Mouse (Mus musculus) heart, postnatal 4 days (tissue): Measurements from ENCODE around the gene Fbxl2. TPM values are rescaled to one million over a fixed set of nuclear protein-coding genes. Genes with fewer than 3 reads are reported as not detected.

Source experiments
- DNase-seq: peaks from one replicate; pipeline ENCODE4 v3.0.0; 2021
- total RNA-seq, 2 experiments: library from RNA; stranded (reverse); gene quantifications; 2 replicates each; pipeline ENCODE4 v1.2.3; 2021

Gene Fbxl2
- total RNA-seq, 2 experiments from 2014 or later = 3.3 to 3.6 TPM

DNA sequence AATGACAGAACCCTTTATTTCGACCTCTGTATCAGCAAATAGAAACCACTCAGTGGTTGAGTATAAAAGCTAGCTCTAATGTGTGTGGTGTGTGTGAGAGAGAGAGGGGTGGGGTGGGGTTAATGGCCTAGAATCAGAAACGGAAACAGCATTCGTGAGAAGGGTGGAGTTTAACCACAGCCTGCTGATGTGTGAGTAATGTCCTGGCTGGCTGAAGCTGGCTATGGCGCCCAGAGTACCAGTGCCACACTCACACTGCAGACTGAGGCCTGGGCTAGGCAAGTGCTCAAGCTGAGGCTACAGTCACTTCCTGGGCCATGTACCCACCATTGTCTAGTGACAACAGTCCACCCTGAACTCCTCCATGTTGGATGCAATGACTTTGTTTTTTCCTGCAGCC, 29.6 kb downstream of the Fbxl2 start:
- DNase-seq = no peak

DNA sequence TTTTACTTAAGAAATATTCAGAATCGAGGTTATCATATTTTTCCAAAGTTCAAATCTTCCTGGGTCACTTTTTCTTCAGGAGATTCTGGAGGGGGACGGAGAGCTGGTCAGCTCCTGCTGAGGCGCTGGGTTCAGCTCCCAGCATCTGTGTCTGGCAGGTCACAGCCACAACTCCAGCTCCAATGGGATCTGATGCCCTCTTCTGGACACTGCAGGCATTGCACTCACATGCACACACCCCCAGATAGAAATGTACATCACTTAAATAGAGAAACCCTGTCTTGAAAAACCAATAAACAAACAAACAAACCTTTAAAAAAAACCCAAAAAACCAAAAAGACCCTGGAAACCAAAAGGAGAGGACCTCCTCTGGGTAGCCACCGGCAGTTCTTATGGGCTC, 30.3 kb downstream of the Fbxl2 start:
- DNase-seq = peak; percentile 14

DNA sequence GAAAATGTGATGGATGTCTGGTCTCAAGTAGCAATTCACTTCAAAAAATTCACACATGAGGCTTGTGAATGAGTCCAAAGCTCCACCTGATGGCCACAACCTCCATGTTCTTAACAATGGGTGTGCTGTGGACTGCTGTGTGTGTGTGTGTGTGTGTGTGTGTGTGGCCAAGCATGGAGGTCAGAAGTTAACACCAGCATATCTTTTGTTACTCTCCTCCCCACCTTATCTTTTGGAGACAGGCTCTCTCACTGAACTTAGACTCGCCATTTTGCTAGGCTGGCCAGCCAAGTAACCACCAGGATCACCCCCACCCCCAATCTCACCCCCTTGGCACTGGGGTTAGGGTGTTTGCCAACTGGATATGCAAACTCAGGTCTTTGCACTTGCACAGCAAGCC, 32.0 kb downstream of the Fbxl2 start:
- no peak for DNase-seq

DNA sequence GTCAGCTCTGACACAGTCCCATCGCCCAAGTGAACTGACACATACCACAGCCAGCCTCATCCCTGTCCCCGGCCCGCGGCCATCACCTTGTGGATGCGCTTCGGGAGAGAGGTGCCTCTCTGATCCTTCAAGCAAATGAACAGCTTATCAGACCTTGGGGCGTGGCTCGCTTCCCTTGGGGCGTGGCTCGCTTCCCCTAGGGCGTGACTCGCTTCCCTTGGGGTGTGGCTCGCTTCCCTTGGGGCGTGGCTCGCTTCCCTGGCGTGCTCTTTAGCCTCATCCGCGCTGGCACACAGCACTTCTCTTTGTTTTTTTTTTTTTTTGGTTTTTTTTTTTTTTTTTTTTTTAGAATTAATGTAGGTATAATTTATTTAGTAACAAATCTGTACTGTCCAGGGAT, 34.8 kb downstream of the Fbxl2 start:
- no peak for DNase-seq

DNA sequence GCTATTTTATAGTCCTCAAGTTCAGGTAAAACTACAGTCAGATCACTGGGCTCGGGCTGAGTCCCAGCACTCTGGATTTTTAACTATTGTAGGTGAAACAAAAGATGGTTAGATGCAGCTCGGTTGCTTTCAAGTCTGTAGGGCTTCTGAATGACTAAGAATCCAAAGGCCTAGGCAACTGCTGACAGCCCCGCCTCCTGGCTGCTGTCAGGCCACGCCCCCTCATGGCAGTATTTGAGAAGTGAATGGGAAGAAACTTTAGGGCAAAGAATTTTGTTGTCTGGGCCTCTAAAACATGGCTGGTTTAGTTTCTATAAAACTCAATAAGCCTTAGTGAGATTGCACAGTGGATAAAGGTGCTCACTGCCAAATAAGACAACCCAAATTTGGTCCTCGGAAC, 36.5 kb downstream of the Fbxl2 start:
- DNase-seq = no peak

DNA sequence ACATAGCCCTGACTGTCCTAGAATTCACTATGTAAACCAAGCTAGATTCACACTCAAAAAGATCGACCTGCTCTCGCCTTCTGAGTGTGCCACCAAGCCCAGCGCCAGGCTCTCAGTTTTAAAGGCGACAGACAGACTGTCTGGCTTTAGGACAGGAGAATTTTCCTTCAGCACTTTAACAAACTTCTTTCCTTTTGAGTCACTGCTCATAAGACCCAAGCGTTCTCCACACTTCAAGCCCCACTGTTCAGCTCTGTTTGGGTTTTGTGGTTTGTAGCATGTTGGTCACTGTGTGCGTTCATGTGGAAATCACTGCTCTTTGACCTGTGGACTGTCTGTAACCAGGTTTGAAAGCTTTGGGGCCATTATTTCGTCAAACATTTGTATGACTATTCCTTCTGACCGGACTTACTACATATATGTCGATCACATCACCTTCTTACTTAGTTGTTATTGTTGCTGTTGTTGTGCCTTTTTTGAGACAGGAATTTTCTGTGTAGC, 38.1 kb downstream of the Fbxl2 start:
- DNase-seq = no peak

DNA sequence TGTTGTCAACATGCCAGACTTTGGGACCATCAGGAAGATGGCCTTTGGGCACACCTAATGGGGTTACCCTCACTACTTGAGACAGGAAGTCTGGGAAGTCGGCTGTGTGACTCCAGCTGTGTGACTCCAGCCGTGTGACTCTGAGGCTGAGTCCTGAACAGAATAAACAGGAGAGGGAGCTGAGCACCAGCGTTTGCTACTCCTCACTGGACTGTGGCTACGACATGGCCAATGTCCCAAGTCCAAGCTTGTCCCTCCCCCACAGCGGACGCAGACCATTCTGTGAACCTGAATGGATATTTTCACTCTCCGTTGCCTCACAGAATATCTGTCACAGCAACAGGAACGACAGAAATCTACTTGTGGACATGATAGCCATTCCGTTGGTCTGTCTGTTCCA, 39.2 kb downstream of the Fbxl2 start:
- no peak for DNase-seq

DNA sequence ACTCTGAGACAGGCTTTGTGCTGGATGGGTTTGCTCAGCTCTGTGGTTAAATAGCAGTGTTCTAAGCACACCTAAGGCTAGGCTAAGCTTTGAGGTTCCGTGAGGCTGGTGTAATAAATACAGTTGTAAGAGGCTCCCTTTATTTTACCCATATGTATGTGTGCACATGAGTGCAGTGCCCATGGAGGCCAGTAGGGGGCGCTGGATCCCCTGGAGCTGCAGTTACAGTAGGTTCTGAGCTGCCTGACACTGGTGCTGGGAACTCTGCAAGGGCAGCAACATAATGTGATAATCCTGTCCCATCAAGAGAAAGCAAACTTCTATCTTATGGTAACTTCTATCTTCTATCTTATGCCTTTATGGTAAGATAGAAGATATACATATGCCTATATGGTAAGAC, 47.7 kb downstream of the Fbxl2 start:
- DNase-seq = no peak

DNA sequence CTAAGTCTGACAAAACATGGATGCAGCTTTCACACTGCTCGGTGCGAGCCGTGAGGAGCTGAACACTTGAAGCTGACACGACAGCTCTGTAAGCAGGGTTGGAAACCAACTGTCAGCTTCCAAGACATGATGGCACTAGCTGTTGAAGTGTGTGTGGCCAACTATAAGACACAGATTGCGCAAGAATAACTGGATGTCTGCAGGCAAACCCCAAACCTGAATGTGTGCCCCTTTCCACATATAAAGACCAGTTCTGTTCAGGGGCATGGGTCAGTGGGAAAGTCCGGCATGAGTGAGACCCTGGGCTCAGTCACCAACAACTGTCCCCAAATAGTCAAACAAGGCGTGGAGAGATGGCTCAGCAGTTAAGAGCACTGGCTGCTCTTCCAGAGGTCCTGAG, 53.2 kb downstream of the Fbxl2 start:
- DNase-seq = no peak

DNA sequence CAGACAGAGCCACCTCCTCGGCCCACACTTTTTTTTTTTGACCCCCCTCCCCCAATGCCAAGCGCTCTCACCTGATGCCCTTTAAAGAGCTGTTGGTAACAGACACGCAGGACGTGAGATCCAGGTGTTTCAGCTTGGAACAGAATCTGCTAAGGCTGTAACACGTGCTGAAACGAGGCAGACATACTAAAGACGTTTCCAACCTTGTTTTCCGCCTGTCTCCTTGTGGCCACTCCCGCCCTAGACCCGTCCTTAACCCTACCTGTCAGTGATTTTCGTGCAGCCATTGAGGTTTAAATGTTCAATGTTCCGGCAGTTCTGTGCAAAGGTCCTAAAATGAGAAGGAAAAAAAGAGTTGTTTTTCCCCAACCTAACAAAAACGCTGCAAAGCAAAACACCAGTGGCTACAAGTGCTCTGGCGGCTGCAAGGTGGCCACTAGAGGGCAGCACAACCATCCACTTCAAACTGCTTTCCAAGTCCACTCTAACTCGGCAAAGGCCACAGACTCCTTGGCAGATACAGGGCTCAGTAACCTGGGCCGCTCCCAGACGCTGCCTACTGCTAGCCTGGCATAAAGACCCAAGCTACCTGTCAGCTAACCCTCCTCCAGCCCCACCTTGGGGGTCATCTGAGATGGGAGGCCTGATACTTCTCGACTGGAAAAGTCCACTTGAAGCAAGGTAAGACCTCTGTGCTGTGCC, 55.3 kb downstream of the Fbxl2 start:
- peak; percentile 90 for DNase-seq

DNA sequence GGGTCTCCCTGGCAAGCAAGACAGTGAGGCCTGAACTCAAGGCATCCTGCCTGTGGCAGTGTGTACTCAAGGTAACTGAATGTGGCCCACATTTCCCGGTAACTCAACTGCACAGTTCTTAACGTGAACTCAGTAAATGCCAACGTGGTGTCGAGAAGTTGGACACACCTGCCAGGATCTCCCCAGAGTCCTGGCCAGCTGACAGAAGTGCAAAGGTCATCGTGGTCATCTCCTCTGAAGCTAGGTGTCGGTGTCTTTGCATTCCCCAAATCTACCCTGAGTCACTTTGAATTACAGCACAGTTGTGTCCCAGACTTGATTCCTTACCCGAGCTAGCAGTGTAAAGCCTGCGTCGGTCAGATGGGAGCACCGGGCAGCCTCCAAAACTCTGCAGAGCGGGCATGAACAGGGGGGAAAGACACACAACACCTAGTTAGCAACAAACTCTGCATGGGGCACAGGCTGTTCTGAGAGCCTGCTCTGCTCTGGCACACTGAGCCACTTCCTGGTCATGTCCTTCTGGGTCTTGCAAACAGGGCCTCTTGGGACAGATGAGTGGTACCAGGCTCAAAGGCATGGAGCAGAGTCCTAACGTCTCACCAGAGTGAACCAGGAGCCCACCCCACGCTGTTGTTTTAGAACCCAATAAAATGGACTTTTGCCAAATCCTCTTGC, 60.9 kb downstream of the Fbxl2 start:
- no peak for DNase-seq

DNA sequence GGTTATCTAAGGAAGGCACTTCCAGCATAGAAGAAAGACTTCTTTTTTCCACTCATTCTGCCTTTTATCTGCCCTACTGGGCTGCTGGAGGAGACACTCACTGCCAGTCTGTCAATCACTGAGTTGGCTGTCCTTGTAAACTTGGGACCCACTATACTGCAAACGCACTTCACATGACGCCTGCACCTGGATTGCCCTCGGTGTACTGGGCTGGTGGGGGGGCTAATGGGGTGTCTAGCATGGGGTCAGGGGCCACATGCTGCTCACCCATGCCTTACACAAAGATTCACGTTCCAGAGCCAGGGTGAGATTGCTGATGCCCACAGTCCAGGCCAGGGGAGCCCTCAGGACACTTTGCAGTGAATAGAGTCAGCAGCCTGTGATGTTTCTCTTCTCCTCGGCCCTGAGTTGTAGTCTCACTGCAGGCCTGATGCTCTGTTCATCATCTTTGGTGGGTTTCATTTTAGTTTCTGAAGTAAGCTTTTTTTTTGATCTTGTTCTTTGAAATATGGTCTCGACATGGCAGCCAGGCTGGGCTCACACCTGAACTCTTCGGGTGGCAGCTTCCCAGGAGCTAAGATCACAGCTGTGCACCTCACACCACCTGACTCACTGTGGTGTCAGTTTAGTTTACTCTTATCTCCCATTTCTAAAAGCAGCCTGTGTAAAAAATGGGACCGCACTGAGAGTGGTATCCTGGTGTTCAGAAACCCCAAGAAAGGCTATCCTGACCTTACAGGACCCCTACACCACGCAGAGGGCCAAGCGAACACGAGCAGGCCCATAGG, 62.9 kb downstream of the Fbxl2 start:
- no peak for DNase-seq

DNA sequence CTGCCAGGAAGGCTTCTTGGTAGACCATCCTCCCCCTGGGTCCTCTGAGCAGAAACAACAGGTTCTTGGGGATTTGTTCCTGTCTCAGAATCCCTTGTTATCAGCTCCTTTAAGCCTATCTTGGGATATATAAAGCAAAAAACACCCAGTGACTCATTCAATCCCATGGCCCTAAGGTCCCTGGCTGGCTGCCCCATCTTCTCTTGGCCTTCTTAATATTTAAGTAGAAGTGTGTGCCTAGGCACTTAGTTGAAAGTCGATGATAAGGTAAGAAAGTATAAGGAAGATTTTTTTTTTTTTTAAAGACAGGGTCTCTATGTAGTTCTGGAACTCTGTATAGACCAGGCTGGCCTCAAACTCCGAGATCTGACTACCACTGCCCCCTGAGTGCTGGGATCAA, 63.5 kb downstream of the Fbxl2 start:
- DNase-seq = no peak

DNA sequence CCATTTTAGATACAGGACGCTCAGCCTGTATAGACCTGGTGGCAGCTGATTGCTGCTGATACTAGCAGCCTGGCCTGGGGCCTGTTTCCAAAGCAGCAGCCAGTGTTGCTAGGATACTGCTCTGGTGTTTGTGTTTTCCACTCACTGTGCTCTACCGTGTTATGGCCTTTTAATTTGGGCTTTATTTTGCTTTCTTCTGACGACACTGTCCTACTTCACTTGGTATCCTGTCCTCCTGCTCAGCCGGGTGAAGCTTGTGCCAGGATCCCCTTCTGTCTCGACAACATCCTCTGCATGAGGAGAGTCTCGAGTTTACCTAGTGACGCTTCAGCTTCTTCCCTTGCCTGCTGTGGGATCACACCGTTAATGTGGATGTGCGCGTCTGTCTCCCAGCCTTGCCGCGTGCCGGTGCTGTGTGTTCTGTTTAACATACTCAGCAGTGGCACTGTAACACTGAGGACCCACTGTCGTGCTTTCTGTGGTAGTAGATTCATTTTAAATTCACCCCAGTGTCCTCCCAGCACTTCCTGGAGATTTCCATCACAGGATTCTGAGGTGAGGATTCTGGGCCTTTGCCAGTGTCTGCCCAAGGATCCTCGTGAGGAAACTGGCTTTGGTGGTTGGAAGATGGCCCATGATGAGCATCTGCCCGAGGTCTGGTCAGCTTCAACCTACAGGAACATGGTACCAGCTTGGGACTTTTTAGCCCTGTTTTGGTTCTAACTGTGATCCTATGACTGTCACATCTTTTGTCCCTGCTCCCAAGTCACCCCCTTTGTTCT, 64.7 kb downstream of the Fbxl2 start:
- DNase-seq = peak; percentile 54

DNA sequence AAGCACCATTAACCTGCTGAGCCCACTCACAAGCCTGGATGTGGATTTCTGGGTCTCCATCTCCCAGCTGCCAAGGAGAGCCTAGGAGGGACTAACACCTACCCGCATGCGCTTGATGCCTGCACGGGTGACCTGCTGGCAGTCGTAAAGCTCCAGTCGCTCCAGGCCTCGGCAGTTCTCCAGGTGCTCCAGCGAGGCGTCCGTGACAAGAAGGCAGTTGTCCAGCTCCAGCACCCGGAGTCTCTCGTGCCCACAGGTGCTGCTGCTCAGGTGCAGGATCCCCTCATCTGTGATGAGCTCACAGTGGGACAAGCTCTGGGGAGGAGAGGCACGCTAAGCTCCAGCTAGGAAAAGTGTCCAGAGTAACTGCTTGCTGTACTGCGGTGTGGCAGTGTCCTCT, 66.6 kb downstream of the Fbxl2 start:
- no peak for DNase-seq

DNA sequence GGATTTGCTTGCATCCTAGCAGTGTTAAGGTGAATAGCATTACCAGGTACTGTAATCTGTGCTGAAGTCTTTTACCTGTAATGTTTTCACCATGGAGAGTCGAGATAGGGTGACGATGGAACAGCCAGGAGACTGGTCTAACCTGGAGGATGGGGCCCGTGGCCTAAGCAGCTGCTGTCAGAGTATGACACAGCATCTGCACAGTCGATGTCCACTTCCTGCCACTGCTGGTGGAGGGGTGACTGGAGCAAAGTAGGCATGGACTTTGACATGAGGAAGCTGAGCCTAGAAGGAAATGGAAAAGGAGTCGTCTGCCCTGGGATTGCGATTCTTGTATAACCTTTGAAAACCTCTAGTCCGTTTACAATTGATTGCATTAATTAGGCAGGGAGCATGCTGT, 67.3 kb downstream of the Fbxl2 start:
- no peak for DNase-seq

DNA sequence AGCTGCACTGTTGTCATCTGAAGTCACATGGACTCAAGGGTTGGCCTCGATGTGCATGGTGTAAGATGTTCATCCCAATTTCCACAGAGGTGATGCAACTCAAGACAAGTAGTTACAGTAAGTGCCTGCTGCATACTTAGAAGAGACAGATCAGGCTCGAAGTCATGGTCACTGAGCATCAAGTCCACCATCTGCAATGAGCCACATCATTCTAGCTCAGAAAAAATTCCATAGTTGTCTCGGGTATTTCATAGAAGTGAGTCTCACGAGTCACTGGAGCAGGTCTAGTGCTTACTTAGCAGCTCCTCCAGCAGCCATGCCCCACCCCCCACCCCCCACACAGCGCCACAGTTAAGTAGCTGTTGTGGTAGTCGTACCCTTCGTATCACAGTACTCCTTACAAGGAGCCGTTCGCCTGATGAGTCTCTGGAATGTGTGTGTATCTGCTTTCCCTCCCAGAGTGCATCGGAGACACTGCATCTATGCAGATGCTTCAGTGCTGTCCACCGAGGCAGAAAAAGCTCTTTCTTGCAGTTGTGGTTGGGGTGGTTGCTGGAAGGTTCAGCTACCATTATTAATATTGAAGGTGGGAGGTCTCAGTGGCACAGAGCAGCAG, 68.7 kb downstream of the Fbxl2 start:
- no peak for DNase-seq

DNA sequence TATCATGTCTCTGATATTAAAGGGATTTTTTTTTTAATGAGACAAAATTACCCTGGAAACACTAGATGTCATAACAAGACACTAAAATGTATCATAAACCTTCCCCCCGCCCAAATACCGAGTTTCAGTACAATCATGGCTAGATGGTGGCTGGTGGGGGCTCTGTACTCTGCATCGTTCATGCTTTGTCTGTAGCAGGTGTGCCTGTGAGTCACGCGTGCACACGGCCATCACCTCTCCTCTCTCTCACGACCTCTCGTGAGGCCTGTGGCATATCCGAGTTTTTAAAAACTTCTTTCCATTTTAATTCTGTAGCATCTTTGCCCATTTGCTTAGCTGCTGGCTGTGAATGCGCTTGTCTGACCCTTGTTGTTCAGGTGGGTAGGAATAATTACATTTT, 69.7 kb downstream of the Fbxl2 start:
- DNase-seq = no peak

DNA sequence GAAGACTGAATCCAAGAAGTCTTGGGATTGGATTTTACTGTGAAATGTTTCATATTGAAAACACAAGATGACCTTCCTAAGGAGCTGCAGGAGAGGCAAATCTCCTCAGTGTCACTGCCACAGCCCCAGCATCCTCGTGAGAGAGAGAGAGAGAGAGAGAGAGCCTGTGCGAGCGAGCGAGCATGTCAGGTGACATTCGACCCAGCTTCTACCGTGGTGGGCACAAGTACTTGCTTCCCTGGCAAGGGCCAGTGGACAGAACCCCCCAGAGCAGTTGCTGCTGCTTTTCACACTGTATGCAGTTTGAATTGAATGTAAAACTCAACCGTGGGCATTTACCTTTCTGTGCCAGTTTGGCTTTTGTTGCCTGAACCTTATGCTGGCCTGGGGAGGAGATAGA, 70.5 kb downstream of the Fbxl2 start:
- no peak for DNase-seq

DNA sequence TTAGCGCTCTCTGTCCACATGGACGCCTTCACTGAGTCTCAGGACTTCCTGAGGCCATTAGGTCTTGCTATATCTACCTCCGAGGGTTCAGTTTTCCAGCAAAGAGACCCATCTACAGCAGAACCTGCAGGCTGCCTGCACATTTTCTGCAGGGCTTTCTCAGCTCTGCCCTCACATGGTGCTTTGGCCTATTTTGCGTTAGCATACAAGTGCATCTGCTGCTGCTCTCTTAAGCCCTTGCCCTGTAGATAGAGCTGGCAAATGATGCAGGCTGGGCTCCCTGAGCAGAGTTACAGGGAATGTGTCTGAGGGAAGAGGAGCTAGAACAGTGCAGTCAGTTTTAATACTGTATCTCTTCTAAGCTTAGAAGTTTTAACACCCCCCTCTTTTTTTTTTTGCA, 71.0 kb downstream of the Fbxl2 start:
- DNase-seq = no peak

DNA sequence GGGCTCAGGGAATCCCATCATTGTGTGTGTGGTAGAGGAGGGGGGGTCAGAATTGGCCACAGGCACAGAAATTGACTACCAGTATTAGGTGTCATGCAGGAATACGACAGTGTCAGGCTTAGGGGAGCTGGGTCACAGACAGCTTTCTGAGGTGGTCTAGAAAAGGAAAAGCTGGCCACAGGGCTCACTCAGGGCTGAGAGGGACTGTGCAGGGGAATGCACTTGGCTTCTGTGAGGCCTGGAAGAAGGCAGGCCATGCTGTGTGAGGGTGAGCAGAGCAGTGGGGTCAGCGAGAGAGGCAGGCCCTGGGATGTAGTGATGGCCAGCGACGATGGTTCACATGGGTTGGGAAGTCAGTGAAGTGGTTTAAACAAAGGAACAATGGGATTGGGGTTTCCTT, 72.1 kb downstream of the Fbxl2 start:
- no peak for DNase-seq

DNA sequence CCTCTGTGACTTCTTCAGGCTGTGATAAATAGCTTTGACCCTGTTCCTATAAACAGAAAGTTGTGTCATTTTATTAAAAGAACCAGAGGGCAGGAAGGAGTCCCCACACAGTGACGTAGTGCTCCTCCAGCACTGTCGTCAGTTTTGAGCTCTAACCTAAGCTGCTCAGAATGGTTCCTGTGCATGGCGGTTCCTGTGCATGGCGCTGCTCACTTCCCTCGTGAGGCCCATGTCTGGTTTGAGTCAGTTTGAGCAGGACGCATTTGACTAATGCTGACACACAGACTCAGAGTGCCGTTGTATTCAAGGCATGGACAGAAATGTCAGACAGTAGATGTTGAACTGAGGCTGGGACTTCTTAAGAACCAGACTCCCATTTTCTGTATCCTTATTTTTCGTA, 74.4 kb downstream of the Fbxl2 start:
- DNase-seq = no peak
